Mouse (Mus musculus) monocyte, adult 2 months (primary cell): Measurements from ENCODE around the gene Gm20388.

Experiments
- DNase-seq, 2 experiments: peaks; one replicate each; pipeline ENCODE4 v3.0.0; 2022; ENCODE audit warnings: low spot score in 2 of 2, low read depth in 1 of 2

Gene Gm20388

GRCm38 (mm10) chr8:120948050-120948595, 1037.5 kb downstream of the Gm20388 start:
- DNase-seq, result no peak

- no peak for DNase-seq
These were observed 1038.2 kb downstream of the Gm20388 start for GRCm38 (mm10) chr8:120948620-120949491.

- no peak for DNase-seq
These were observed 1040.1 kb downstream of the Gm20388 start for GRCm38 (mm10) chr8:120950674-120951218.

- no peak for DNase-seq
These were observed 1048.8 kb downstream of the Gm20388 start for GRCm38 (mm10) chr8:120959470-120959891.

GRCm38 (mm10) chr8:120962606-120963380, 1052.2 kb downstream of the Gm20388 start:
- no peak for DNase-seq

- DNase-seq, result no peak
These were observed 1055.9 kb downstream of the Gm20388 start for GRCm38 (mm10) chr8:120966557-120966956.

GRCm38 (mm10) chr8:120968308-120968707, 1057.7 kb downstream of the Gm20388 start:
- DNase-seq, result no peak

- DNase-seq, result no peak
These were observed 1059.7 kb downstream of the Gm20388 start for GRCm38 (mm10) chr8:120970346-120970745.

GRCm38 (mm10) chr8:120971691-120972469, 1061.2 kb downstream of the Gm20388 start:
- no peak for DNase-seq

GRCm38 (mm10) chr8:120973046-120973445, 1062.4 kb downstream of the Gm20388 start:
- DNase-seq, result no peak

- DNase-seq, result no peak
These were observed 1066.5 kb downstream of the Gm20388 start for GRCm38 (mm10) chr8:120977131-120977530.

GRCm38 (mm10) chr8:120979210-120979609, 1068.6 kb downstream of the Gm20388 start:
- no peak for DNase-seq

GRCm38 (mm10) chr8:120980948-120981347, 1070.3 kb downstream of the Gm20388 start:
- no peak for DNase-seq

- DNase-seq, result no peak
These were observed 1074.2 kb downstream of the Gm20388 start for GRCm38 (mm10) chr8:120984888-120985287.

- DNase-seq, result no peak
These were observed 1075.4 kb downstream of the Gm20388 start for GRCm38 (mm10) chr8:120986022-120986421.

GRCm38 (mm10) chr8:120993738-120994137, 1083.1 kb downstream of the Gm20388 start:
- no peak for DNase-seq

- no peak for DNase-seq
These were observed 1084.8 kb downstream of the Gm20388 start for GRCm38 (mm10) chr8:120995424-120995823.

GRCm38 (mm10) chr8:120996905-120997581, 1086.4 kb downstream of the Gm20388 start:
- no peak for DNase-seq

- DNase-seq, result no peak
These were observed 1087.3 kb downstream of the Gm20388 start for GRCm38 (mm10) chr8:120997926-120998325.

- no peak for DNase-seq
These were observed 1088.3 kb downstream of the Gm20388 start for GRCm38 (mm10) chr8:120998966-120999365.
